Mouse (Mus musculus) cerebellum, postnatal 36 days (tissue): ENCODE results near the gene Ndufs7.
"Not testable (repeated sequence)": the region's sequence is repeated elsewhere in the genome, so short reads cannot be mapped to it uniquely, and the experiment has no call there.

Experiments used
- DNase-seq, 2 experiments: peaks; one replicate each; pipeline ENCODE4 v3.0.0; 2021 to 2022; ENCODE audit warnings: mixed read lengths in 2 of 2

Ndufs7 gene

DNA sequence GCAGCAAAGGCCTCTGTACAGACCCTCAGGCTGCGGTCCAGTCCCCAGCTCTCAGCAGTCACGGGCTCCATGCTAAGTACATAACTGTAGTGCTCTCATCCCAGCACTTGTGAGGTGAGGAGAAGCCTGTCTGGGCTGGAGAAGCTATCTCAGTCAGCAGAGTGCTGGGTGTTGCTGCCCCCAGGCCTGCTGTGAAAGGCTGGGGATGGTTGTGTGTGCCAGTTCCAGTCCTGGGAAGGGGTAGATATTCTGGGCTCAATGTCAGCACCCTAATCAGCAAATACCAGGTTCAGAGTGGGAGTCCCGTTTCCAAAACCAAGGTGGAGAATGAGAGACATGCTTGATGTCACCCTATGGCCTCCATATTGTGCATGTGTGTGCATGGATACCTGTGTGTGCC, 6.3 kb upstream of the Ndufs7 start:
- no peak for DNase-seq

DNA sequence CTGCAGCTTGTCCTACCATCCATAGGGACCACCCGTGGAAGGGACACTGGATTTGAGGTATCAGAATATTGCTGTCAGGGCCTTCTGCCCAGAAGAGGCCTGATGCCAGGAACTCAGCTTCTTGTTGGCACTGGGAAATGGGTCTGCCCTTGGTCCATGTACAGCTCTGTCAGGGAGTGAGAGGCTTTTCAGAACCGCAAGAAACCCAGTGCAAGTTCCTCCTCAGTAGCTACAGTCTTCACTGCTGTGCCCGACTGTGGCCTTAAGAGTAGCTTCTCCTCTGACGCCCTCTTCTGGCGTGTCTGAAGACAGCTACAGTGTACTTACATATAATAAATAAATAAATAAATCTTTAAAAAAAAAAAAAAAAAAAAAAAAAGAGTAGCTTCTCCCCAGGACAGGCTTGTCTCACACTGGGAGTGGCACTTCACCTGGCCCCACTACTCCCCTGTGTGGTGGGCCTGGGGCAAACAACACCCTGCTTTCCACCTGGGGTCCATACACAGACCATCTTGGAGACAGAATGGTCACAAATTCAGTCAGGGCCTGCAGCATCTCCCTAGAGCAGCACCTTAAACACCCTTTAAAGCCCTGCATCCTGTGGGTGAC, 4.0 kb upstream of the Ndufs7 start:
- DNase-seq = peak; percentile 65 to 73

DNA sequence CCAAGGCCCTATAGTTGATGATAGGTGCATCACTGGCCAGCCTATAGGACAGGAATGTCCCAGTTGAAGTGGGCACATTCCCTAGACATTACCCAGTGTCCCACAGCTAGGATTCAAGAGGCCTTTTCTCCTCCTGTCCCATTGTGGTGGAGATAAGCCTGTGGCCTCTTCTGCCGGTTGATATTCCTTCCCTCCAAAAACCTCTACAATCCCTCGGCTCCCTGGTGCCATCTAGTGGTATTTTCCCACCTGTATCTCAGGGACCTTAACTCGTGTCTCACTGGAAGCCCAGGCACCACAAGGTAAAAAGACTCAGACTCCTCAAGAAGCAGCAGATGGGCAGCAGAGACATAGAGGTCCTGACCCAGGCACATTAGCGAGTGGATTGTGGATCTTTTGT, 3.3 kb upstream of the Ndufs7 start:
- DNase-seq = peak; percentile 84 to 92

GRCm38 (mm10) chr10:80247849-80248248, 1.1 kb upstream of the Ndufs7 start:
- DNase-seq = no peak

DNA sequence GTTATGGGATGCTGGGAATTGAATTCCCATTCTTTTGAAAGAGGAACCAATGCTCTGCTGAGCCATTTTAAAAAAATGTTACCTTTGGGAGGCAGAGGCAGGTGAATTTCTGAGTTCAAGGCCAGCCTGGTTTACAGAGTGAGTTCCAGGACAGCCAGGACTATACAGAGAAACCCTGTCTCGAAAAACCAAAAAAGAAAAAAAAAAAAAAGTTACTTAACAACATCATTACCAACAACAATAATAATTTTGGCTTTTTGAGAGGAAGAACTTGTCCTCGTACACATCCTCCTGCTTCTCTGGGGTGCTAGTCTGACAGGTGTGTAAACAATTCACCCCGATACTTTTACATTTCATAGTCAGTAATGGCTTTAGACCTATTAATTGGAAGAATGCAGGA, 484 bp upstream of the Ndufs7 start:
- DNase-seq = not testable (repeated sequence)

DNA sequence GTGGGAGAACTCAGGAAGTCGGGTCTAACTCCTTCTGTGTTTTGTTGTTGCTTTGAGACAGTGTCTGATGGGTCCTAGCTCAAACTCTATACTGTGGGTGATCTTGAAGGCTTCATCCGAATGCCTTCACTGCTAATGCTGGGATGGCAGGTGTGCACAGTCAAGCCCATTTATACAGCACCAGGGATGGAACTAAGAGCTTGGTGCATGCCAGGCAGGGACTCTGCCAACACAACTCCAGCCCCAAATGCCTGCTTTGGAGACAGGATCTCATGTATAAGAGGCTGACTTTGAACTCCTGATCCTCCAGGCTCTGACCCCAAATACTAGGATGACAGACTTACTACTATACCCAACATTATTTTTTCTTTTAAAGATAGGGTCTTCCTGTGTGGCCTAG, 1.1 kb downstream of the Ndufs7 start:
- DNase-seq = no peak

DNA sequence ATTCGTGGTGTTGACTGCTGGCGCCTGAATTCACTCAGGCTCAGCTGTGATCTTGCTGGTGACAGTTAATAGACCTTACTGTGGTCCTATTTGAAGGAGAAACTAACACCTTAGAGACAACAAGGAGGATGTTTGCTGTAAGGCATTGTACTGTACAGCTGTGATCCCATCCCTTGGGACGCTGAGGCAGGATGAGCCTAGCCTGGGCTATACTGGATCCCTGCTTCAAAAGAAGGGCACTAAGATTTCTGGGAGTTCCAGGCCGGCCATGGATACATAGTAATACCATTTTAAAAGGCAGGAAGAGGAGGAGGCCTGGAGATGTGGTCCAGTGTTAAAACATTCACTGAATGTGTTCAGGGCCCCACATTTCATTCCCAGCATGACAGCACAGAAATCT, 1.7 kb downstream of the Ndufs7 start:
- DNase-seq = no peak

- DNase-seq = no peak
Observed at GRCm38 (mm10) chr10:80252011-80252410, 3.1 kb downstream of the Ndufs7 start.

DNA sequence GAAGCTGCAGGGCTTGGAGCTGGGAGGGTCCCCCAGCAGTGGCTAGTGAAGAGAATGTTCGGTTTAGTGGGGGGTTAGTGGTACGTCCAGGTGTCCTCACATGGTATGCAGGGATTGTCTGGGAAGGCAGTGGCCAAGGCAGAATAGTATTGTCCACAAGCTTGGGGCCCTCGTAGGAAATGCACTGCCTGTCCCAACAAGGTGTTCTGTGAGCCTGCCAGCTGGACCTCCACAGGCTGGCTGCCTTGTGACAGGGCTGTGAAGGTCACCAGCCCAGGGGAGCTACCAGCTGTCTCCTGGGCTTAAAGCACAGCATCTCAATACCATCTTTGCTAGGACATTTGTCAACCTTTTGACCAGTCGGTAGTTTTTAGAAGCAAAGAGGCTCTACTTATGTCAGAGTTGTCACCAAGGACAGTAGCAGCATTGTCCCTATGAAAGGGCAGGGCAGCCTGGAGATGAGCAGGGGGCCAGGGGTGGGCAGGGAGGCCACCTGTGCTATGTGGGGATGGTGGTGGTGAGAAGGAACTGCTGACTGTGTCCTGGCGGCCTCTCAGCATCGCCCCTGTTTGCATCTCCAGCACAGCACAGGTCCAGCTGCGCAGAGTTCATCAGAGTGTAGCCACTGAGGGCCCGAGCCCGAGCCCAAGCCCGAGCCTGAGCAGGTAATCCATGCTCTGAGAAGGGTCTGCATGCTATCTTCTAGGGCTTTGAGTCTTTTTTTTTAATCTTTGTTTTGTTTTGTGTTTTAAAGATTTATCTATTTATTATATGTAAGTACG, 3.8 kb downstream of the Ndufs7 start:
- DNase-seq = no peak

- no peak for DNase-seq
Observed at GRCm38 (mm10) chr10:80253551-80253950, 4.6 kb downstream of the Ndufs7 start.

DNA sequence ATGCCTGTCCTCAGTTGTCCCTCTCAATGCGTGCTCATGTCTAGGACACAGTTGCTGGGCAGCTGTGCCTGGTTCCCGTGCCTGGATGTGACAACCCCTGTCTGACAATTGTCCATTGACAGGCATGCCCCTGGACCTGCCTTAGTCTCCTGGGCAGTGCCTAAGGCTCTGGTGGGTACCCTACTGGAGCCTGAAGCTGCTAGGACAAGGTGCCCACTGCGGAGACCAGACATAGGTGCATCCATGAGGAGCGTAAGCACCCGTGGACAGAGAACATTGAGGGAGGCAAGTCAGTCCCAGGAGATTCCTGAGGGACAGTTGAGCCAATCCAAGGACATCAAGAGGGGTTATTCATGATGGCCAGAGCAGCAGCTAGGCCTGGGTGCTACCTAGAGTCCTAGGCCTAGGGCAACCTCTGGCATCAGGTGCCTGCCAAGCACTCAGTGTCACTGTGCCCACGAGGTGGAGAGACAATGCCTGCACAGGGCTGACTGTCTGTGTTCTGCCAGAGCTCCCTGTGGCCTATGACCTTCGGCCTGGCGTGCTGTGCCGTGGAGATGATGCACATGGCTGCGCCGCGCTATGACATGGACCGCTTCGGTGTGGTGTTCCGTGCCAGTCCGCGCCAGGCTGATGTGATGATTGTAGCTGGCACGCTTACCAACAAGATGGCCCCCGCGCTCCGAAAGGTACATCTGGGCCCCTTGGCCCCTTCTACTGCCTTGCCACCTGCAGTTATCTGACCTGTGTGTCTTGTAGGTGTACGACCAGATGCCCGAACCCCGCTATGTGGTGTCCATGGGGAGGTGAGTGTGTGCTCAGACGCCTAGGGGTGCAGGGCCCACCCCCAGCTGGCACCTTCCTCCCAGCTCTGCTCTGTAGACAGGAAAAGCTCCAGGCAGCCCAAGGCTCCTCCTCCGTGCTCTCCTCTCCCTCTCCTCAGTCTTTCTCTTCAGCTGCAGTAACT, 5.7 kb downstream of the Ndufs7 start:
- no peak for DNase-seq

- peak in 1 of 2 experiments; percentile 52 for DNase-seq
Observed at GRCm38 (mm10) chr10:80255881-80256535, 7.1 kb downstream of the Ndufs7 start.

DNA sequence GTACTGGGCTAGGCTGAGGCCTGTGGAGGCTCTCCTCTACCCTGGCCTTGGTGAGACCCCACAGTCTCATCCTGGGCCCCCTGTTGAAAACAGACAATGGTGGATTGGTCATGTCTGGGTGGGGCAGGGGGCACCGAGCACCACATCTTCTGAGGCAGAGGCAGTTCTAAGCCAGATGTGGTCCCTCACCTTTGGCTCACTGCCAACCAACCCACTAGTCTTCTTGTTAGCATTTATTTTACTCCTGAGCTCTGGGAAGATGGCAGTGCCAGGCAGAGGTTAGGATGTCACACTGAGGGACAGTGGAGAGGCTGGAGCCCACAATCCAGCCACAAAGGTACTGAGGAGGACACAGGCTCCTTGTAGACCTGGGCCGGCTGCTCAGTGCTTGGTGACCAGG, 9.0 kb downstream of the Ndufs7 start:
- no peak for DNase-seq

DNA sequence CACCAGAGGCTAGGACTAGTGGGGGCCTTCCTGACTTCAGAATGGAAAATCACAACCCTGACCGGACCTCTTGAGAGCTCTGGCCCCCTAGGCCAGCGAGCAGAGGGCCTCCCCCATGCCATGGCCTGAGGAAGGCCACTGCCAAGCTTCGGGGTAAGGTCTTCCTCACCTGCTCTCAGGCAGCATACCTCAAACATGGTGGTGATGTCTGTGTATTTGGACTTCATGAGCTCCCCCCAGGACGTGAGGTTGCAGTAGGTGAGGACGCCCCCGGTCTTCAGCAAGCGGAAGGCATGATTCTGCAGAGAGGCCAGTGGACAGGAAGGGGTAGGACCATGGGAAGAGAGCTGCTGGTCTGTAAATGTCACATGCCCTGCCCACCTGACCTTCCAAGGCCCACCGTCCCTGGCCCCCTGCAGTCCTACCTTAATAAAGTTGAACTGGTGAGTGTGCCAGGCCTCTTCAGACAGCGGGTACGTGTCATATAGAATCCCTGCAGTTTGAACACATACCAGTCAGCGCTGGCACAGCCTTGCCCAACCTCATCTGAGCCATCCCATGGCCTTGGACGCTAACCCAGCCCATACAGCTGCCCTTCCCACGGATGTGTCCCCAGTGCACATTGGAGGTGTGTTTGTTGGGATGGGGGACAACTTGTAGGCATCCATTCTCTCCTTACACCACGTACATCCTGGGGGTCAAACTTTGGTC, 10.0 kb downstream of the Ndufs7 start:
- DNase-seq = no peak

- DNase-seq = no peak
Observed at GRCm38 (mm10) chr10:80259463-80259805, 10.5 kb downstream of the Ndufs7 start.

GRCm38 (mm10) chr10:80259861-80260641, 11.1 kb downstream of the Ndufs7 start:
- peak; percentile 77 to 80 for DNase-seq

- DNase-seq = peak; percentile 88 to 93
Observed at GRCm38 (mm10) chr10:80260642-80261584, 12.0 kb downstream of the Ndufs7 start, which contains the start of the genes Gamt and Dazap1. Gene Gamt (minus strand): TSS chr10:80261012. Gene Dazap1 (plus strand): TSS chr10:80261486.

DNA sequence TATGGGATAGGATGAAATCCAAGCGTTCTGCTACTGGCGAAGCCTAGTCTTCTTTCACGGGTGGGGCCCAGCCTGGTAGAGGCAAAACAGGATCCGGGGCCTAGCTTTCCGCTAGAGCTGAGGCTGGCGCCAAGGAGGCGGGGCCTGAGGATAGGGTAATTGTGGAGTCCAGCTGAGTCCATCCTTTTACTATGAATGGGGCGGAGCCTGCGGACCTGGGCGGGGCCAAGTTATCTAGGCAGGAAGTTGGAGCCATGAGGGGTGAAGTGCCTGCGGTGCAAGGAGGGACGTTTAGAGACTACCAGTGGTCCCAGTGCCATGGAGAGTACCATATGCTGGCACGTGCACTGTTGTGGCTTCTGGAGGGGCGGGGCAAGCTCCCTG, 12.7 kb downstream of the Ndufs7 start:
- peak; percentile 85 to 90 for DNase-seq

GRCm38 (mm10) chr10:80262169-80262568, 13.2 kb downstream of the Ndufs7 start:
- no peak for DNase-seq

- no peak for DNase-seq
Observed at GRCm38 (mm10) chr10:80262776-80263365, 13.9 kb downstream of the Ndufs7 start.
